Mouse (Mus musculus) liver, adult (tissue): ENCODE measurements around the gene Birc2.

ENCODE experiments used
- GATA4 ChIP-seq: IDR thresholded peaks from 2 replicates; pipeline ENCODE4 v1.6.1; 2014; ENCODE audit warnings: mild to moderate bottlenecking, low read length; ENCODE audit not compliant: insufficient replicate concordance

Birc2 gene

DNA sequence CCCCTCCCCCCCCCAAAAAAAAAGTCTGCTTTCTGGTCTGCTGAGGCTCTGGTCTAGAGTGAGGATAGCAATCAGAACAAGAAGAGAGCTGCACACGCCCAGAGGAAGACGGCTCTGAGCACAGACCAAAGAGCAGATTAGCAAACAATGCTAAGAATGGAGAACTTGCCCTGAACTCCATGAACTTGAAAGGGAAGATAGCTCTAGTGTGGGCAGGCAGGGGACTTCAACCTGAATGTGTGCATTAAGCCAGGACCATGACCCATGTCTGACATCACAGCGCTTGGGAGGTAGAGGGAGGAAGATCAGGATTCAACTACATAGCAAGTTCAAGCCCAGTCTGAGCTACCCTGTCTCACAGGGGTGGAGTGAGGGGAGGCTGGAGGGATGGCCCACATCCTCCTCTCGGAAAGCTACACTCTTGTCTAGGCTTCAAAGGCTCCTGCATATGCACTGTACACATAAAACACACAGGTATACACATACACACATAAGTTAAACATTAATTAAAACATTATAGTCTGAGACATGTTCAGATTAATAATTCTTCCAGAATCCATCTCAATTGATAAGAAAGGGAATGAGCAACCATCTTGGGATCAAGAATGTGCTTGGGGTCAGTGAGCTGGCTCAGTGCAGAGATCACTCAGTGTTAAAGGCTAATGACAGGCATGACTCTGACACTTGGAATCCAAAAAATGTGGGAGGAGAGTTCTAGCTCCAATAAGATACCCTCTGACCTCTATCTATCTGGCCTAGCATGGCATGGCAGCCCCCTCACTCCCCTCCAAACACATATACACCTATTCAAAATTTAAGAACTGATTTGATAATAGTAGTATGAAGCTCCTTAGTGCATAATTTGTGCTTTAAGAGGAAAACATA is 15.7 kb upstream of the Birc2 start:
- no peak for TF ChIP-seq GATA4

GRCm38 (mm10) chr9:7851841-7852240 is 15.0 kb upstream of the Birc2 start:
- no peak for TF ChIP-seq GATA4

DNA sequence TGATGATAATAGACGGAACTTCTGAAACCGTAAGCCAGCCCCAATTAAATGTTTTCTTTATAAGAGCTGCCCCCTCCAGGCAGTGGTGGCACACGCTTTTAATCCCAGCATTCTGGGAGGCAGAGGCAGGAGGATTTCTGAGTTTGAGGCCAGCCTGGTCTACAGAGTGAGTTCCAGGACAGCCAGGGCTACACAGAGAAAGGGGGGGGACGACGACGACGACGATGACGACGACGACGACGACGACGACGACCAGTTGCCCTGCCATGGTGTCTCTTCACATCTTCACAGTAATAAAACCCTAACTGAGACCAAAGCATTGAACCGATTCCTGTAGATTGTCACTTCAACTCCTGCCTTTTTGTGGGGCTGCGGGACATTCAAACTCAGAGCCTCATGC is 11.3 kb upstream of the Birc2 start:
- TF ChIP-seq GATA4, result no peak

GRCm38 (mm10) chr9:7846667-7847199 is 9.9 kb upstream of the Birc2 start:
- TF ChIP-seq GATA4, result no peak

- TF ChIP-seq GATA4, result no peak
These were observed 8.5 kb upstream of the Birc2 start for GRCm38 (mm10) chr9:7845216-7845895.

DNA sequence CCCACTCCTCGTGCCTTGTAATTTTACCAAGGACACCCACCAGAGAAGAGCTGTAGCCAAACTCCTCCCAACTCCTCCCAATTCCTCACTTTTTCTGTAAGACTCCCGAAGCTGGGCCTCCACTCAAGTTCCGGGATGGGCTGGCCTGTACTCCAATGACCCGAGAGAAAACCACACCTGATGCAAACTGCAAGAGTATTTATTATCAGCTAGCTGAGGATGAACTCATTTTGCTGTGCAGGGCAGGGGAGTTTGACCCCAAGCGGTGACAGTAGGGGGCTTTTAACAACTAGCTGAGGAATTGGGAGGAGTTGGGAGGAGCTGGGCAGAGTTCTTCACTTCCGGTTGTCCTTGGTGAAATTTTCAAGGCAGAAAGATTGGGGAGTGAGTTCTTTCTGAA is 4.4 kb upstream of the Birc2 start:
- TF ChIP-seq GATA4, result no peak

DNA sequence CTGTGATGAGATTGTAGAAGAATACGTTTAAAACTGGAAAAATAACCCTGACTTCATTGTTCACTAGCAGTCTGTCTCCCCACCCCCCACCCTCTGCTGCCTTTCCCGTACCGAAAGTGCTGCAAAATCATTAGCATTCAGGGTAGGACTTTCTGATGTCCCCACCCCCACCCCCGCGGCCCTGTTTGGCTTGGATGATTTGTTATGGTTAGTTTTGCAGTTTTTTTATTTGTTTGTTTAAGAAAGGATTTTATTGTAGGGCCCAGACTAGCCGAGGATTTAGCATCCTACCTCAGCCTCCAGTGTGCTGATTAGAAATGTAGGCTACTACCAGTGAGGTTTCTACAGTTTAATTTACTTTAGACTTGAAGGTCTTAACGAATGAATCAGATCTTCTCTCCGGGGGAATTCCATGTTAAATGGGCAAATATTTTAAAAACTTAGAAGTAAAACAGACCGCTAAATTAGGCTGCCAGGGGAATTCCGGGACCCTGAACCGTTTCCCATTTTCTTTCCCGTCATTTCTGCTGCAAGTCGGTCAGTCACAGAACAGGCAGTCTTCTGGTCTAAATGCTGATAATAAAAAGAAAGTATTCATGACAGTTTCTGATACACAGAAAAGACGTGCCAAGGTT is 1.1 kb upstream of the Birc2 start:
- no peak for TF ChIP-seq GATA4

- no peak for TF ChIP-seq GATA4
These were observed 533 bp downstream of the Birc2 start for GRCm38 (mm10) chr9:7836331-7836730.

- no peak for TF ChIP-seq GATA4
These were observed 1.6 kb downstream of the Birc2 start for GRCm38 (mm10) chr9:7835302-7835701.

- TF ChIP-seq GATA4, result no peak
These were observed 3.4 kb downstream of the Birc2 start for GRCm38 (mm10) chr9:7833421-7833820.

- peak; percentile 38; the same call in 1 of the 2 replicates for TF ChIP-seq GATA4
These were observed 7.0 kb downstream of the Birc2 start for GRCm38 (mm10) chr9:7829531-7830528.

GRCm38 (mm10) chr9:7828706-7829105 is 8.2 kb downstream of the Birc2 start:
- no peak for TF ChIP-seq GATA4

DNA sequence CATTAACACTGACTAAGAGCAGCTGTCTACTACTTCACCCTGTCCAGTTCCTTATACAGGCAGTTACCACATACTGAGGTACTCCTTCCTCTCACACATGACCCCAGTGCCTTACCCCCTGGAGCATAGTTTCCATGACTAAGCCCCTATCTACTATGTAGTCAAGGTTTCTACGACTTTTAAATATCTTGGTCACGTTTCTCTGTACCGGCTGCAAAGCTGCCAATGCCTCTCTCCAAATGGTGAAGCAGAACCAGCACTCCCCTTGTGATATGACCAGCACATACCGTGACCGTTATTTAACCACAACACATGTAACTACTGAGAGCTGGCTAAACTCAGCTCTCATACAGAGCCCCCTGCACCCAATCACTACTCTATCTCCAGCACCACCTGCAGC is 11.9 kb downstream of the Birc2 start:
- no peak for TF ChIP-seq GATA4

DNA sequence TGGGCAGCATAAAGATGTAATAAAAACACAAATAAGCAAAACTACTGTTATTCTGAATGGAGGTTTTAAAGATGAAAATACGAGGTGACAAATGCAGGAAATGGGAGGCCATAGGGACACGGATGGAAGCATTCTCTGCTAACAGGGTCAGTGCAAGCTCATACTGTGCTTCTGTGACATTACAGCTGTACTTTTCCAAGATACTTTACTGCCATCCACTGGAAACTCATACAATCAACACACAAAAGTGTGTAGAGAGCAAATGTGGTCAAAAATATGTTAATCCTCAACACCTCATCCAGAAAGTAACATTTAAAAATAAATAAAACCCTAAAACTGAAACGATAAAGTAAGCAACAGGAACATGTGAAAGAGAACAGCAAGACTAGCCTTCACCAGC is 14.1 kb downstream of the Birc2 start:
- no peak for TF ChIP-seq GATA4
